Mouse (Mus musculus) cerebellum, adult (tissue): ENCODE results near the gene Tcp1.
"Not testable (repeated sequence)": the region's sequence is repeated elsewhere in the genome, so short reads cannot be mapped to it uniquely, and the experiment has no call there.

Experiments
- ATAC-seq: cut with Nextera tagmentation; 2 replicates; pipeline ENCODE4 v1.9.2; 2017; ENCODE audit warnings: mild to moderate bottlenecking, moderate library complexity, mixed read lengths; ENCODE audit not compliant: insufficient number of reproducible peaks, low FRiP score, low TSS enrichment

Tcp1 gene

GRCm38 (mm10) chr17:12915488-12915880 lies at the start of gene Tcp1:
TSS of gene Tcp1 (plus strand) at chr17:12915701.
- no peak; the same call in 1 of the 2 replicates for ATAC-seq

GRCm38 (mm10) chr17:12866853-12867252 lies 48.6 kb upstream of the Tcp1 start:
- ATAC-seq = no peak

- no peak for ATAC-seq
Observed at GRCm38 (mm10) chr17:12868043-12868442, 47.5 kb upstream of the Tcp1 start, which contains the start of gene Mas1. TSS of gene Mas1 (minus strand) at chr17:12868143.

GRCm38 (mm10) chr17:12868640-12869039 lies 46.9 kb upstream of the Tcp1 start:
- ATAC-seq = no peak

DNA sequence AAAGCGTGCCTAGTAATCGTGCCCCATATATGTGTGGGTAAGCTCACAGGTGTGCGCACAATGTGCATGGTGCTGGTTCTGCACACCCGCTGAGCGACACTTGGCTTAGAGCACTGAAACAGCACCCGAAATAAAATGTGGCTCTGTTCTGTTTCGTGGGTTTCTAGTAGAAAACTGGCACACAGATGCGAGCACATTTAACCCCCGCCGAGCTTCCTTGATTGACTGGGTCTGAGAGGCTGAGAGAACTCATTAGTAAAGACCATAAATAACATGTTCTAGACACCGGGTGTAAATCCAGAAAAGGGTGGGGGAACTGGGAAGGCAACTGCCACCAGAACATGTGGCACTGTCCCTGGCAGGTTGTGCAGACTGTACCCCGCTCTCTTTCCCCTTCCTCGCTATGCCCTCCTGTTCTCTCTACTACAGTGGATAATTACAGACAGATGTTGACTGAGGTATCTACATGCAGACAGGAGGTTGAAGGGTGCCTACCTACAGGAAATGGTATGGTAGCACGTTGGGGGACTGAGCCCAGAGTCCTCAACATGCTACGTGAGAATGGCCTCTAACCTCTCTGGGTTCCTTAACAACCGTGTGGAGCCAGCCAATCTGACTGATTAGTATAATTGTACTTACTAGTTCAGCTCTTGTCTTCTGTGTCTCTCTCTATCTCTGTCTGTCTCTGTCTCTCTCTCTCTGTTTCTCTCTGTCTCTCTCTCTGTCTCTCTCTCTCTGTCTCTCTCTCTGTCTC lies 43.0 kb upstream of the Tcp1 start:
- no peak for ATAC-seq

DNA sequence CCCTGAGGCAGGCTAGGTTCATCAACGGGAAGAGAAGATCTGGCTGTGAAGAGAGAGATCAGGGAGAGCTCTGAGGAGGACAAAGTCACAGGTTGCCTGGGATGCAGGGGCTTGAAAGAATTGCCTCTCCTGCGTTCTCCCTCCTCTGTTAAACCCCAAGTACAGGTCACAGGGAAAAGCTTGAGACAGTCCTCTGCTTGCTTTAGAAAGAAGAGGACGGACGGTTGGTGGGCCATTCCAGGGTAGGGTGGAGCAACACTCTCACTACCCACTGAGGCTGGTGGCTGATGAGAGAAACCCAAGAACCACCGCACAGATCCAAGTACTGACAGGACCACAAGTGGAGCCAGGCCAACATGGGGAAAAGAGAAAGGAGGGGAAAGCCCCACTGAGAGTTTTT lies 39.8 kb upstream of the Tcp1 start, which contains the start of gene Mrgprh:
Gene Mrgprh (plus strand): TSS at position 301 of the 400 bp plus-strand sequence.
- ATAC-seq = no peak

DNA sequence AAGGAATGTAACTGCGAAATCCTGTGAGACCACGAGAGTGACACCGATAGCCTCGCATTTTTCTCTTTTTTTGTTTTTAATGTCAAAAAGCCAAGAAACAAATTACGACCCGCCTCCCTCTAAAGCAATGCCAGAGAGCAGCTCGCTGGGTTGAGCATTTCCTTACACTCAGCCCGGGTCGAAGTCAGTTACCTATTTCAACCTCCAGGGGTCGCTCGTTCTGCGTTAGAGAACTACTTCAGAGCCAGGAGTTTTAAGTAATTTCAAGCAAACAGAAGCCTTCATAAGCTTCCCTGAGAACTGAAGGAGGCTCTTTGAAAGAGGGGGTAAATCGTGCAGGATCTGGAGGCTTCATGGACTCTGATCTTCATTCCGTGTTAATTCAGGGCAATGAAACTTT lies 35.3 kb upstream of the Tcp1 start:
- 0 out of 2 replicates have a peak, but pooled peaks have one; percentile 64 for ATAC-seq

GRCm38 (mm10) chr17:12881216-12881615 lies 34.3 kb upstream of the Tcp1 start:
- ATAC-seq = no peak

DNA sequence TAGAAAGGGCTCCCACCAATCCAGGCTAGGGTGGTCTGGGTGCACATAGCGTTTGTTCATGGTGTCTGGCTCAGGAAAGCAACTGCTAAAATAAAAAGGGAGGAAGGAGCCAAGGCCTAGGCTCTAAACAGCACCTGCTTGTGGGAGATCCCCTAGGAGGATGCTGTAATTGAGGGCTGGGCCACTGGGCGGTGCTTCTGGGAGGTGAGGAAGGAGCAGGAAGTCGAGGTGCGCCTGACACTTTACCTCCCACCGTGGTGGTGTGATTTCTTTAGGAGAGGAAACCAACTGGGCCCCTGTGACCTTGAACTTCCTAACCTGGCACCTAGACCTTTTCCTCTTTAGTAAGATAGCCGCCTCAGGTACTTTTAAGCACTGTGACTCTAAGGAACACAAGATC lies 28.9 kb upstream of the Tcp1 start:
- ATAC-seq = no peak

DNA sequence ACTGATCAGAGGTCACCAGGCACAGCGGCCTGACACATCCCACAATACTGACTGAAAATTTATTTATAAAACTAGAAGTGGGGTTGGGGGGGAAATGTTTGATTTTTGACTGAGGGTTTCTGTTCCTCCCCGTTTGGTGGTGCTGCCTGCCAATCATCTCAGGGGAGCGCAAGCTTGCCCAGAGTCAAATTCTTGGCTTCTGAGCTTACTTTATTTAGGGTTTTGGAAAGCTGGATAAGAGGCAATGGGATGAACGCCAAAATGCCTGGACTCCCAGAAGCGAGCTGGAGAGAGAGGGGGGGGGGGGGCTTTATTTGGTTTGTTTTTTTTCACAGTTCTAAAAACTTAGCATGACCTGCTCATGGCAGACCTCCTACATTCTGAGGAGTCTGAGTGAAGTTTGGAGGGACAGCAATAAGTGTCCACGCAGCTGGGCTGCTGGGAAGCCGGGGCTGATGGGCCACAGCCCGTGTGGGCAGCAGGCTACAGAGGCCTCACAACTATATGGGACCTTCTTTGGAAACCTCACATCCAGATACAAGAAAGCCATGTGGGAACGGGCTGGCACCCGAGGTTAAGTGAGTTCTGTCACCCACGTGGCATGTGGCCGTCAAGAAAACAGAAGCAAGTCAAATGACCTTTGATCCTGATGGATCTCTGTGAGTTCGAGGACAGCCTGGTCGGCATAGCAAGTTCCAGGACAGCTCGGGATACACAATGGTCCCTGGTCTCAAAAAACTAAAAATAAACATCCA lies 28.3 kb upstream of the Tcp1 start:
- no peak for ATAC-seq

DNA sequence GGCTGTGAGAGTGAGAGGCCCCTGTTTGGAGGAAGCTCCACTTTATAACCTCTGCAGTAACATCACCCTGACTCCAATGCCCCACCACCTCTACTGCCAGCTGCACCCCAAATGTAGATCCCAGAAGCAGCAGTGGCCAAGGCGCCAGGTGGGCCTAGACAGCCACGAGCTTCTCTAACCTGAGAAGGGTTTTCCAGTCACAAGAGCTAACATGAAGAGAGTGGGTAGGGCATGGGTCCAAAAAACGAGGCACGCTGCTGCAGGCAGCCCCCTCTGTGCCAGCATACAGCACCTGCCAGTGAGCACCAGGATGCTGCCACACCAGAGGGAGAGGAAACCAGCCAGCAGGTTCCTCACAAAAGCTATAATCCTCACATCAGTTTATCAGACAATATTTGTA lies 24.4 kb upstream of the Tcp1 start:
- ATAC-seq = no peak

- ATAC-seq = no peak
Observed at GRCm38 (mm10) chr17:12892033-12892432, 23.5 kb upstream of the Tcp1 start.

GRCm38 (mm10) chr17:12897674-12898073 lies 17.8 kb upstream of the Tcp1 start:
- no peak for ATAC-seq

GRCm38 (mm10) chr17:12898607-12899006 lies 16.9 kb upstream of the Tcp1 start:
- not testable (repeated sequence) for ATAC-seq

DNA sequence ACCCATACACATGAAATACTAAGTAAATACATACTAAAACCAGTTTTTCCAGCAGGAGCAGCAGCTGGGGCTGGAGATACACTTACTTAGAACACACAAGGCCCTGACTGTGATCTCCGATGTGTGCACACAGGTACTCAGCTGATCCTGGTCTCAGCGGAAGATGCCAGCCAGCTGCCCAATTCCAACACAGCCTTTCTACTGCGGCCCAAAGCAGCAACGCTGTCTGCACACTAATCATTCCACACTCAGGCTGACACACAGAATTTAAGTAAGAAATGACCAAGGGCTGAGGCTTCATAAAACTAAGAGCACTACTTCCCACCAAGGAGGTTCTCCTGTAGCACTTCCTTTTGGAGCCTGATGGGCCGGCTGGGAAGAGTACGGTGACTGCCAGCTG lies 13.2 kb upstream of the Tcp1 start:
- no peak for ATAC-seq

DNA sequence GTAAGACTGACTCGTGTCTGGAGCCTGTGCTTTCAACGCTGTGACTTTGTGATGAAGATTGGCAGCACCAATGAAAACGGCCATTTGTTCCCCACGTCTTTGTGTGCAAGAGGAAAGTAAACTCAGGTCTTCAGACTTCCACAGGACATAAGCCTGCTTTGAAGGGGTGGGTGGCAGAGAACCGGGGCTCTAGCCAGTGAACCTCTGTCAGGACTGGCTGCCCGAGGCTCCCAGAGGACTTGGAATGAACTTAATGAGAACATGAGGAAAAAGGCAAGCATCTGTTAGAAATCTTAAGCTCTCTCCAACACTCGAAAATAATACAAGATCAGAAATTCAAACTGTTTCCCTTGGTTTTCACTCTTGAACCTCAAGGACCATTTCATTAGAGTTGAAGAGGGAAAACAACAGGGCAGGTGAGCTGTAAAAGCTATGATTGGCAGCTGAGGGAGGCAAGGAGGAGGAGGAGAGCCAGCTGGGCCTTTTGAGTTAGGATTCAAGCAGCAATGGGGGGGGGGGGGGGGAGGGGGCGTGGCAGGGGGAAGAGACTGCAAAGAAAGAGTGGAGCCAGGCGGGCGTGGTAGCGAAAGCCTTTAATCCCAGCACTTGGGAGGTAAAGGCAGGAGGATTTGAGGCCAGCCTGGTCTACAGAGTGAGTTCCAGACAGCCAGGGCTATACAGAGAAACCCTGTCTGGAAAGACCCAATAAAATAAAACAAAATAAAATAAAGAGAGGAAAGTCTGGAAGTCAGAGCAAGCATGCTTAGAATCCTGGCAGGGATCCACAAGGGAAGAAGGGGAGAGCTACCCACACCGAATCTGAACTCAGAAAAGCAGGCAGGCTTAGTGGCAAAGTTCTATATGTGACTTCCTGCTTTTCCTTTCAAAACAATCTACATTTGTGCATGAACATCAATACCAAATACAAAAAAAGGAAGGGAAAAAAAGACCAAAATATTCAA lies 11.8 kb upstream of the Tcp1 start:
- no peak for ATAC-seq

- ATAC-seq = no peak
Observed at GRCm38 (mm10) chr17:12904349-12904748, 11.2 kb upstream of the Tcp1 start.

DNA sequence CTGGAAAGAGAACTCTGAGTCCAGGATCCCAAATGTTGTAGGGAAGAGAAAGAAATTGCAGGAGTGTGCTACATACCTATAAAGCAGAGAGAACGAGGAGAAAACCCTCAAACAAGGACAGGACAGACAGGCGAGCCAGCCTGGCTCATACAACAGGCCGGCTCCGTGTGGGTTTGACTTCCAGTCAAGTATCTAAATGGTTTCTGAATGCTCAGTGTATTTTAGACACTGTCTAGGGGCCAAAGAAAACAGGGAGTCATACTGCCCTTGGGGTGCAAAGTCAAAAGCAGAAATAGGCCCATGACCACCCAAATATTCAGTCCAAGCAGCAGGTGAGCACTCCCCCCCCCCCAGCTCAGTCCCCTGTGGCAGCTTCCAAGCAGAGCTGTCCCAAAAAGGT lies 9.7 kb upstream of the Tcp1 start:
- no peak for ATAC-seq

DNA sequence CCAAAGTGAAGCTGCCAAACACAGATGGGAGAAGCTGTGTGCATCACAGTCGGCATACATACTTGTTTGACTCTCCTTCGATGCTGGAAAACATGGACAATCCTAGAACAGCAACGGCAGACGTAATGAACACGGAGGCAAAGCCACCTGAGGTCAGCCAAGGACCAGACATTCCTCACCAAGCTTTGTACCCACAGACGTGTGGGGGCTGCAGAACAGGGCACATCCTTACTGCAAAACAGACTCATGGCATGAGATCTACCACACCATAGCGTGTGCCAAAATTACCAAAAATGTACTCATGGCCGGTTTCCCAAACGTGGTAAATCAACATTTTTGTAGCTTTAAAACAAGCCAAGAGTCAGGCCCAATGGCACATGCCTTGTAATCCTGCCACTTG lies 9.1 kb upstream of the Tcp1 start:
- ATAC-seq = no peak
